Mouse (Mus musculus): ENCODE results near the gene Cd55b.

GRCm38 (mm10) chr1:130467453-130467852 is 44.6 kb upstream of the Cd55b start:
- TF ChIP-seq POLR2A (IDR thresholded peaks at IDR 0.05; ENCODE audit: low read depth, low read length) (no peak), CTCF (conservative IDR thresholded peaks at IDR 0.05; ENCODE audit: insufficient read depth, insufficient read length, low read depth, low read length) (no peak)
